Mouse (Mus musculus) right cerebral cortex, postnatal 10 days (tissue): ENCODE data around the gene Daam1.

ENCODE experiments used
- DNase-seq, 2 experiments: peaks; one replicate each; pipeline ENCODE4 v3.0.0; 2021; ENCODE audit warnings: low spot score in 2 of 2

Daam1 gene

GRCm38 (mm10) chr12:72039501-72039900 is 208.6 kb downstream of the Daam1 start:
- DNase-seq = no peak

- no peak for DNase-seq
These were observed 210.4 kb downstream of the Daam1 start for GRCm38 (mm10) chr12:72041238-72041637.
